Mouse (Mus musculus): Measurements from ENCODE around the gene Plekhg3.

The Plekhg3 gene

DNA sequence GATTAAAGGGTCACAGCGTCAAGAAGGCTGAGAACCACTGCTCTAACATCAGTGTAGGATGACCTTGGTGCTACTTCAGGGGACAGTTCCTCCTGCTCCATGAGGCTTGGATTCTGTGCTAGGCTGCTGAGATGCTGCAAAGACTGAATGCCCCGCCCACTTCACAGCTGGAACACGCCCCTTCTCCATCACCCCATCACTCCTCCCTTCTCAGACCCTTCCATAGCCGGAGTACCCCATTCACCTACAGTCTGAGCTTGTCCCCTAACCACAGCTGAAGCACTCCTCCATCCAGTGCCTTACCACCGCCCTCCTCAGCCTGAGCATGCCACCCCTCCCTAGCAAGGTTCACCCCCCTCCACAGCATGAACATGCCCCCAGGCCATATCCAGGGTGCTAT is 89.2 kb downstream of the Plekhg3 start:
- no peak for DNase-seq (ENCODE audit: low read depth, low spot score)

GRCm38 (mm10) chr12:76623374-76623773 is 92.7 kb downstream of the Plekhg3 start:
- no peak for DNase-seq (ENCODE audit: low read depth, low spot score)

All from c-Kit-negative CD71-positive TER-119-positive erythroid progenitor cells, embryonic 14.5 days (primary cell).